Mouse (Mus musculus) lung, adult 2 months (tissue): ENCODE measurements around the gene Cd47. TPM values are rescaled to one million over a fixed set of nuclear protein-coding genes. Genes with fewer than 3 reads are reported as not detected.

Source experiments
- DNase-seq: peaks from one replicate; pipeline ENCODE4 v3.0.0; 2022
- H3K4me1 ChIP-seq: fragments of 200-500 bp; 2 replicates; pipeline ENCODE4 v1.6.1; 2011; ENCODE audit warnings: low read length; ENCODE audit not compliant: control insufficient read depth, insufficient read depth
- H3K4me3 ChIP-seq: fragments of 200-500 bp; replicated peaks from 2 replicates; pipeline ENCODE3; 2011; ENCODE audit warnings: low read depth, mild to moderate bottlenecking, control low read depth, low read length; ENCODE audit errors: extremely low read depth
- CTCF ChIP-seq: fragments of 200-500 bp; IDR thresholded peaks from 2 replicates; pipeline ENCODE4 v1.5.1; 2011; ENCODE audit warnings: mild to moderate bottlenecking, low read length, control low read depth; ENCODE audit not compliant: insufficient read depth
- POLR2A ChIP-seq: fragments of 200-500 bp; IDR thresholded peaks from 2 replicates; pipeline ENCODE4 v1.6.1; 2011; ENCODE audit warnings: low read depth, mild to moderate bottlenecking, control low read depth, low read length, borderline replicate concordance; ENCODE audit errors: extremely low read depth
- WGBS: fragments of 180-500 bp; shearing (Covaris S2); methylation state at CpG from one replicate; pipeline ENCODE4 v1.1.7; 2018; 5-methylcytosine and 5-hydroxymethylcytosine counted together
- polyA plus RNA-seq: library from polyadenylated mRNA; depleted of rRNA; stranded (reverse); fragments of >200 nt; gene quantifications from 2 replicates; pipeline ENCODE4 v1.2.3, GENCODE M21; 2012

The Cd47 gene
- polyA plus RNA-seq, 1 experiment, result 80.1 TPM

DNA sequence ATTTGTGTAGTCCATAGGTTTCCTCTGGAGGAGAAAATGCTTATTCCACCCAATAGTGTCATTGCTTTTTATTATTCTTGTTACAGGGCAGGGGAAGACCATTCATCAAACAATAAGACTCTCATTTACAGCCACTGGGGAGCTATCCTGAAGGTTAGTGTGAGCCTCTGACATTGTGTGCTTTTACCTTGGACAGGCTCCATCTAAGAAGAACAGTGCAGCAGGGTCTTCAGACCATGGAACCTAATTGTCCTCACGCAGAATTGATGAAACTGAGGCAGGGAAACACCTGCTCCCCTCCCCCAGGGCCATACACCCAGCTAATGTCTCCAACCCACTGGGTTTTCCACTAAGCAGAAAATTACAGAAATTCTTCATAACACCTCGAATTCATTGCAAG lies 2.7 kb downstream of the Cd47 start:
- 83% methylated on average over 2 of the region's 2 CpGs for WGBS

GRCm38 (mm10) chr16:49803932-49804461 lies 3.7 kb downstream of the Cd47 start:
- peak overlapping the region; percentile 73 for H3K4me3 ChIP-seq
- TF ChIP-seq CTCF, result no peak
- no peak for DNase-seq
- WGBS, result 18% methylated on average over 12 of the region's 12 CpGs
- H3K4me1 ChIP-seq, result peaks cover 24% of the 10 kb centered on the region

More for the DNA sequence above, 2.7 kb downstream of the Cd47 start:
- TF ChIP-seq CTCF, result no peak
- no peak for TF ChIP-seq POLR2A
- Histone ChIP-seq H3K4me3 (no peak overlapping the region), H3K4me1 (peaks cover 26% of the 10 kb centered on the region)
- DNase-seq, result no peak

DNA sequence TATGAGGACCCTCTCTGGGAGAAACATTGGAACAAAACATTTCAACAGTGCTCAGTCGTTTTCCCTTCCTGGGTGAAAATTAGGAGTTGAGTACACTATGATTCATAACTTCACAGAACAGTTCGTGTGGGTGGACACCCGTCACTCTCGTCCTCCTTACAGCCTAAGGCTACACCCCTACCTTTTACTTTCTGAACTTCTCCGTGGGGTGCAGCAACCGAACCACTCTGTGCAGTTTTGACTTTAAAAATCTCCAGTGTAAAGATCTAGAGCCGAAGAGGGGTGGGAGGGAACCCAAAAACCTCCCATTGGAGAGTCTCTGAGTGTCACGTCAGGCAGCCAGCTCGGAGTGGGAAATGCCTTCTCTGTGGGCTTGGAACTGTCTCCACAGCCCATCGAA lies 6.6 kb downstream of the Cd47 start:
- TF ChIP-seq POLR2A, result no peak
- no peak for TF ChIP-seq CTCF
- DNase-seq, result no peak
- WGBS, result 79% methylated on average over 10 of the region's 10 CpGs
- Histone ChIP-seq H3K4me3 (no peak overlapping the region), H3K4me1 (peaks cover 9% of the 10 kb centered on the region)

DNA sequence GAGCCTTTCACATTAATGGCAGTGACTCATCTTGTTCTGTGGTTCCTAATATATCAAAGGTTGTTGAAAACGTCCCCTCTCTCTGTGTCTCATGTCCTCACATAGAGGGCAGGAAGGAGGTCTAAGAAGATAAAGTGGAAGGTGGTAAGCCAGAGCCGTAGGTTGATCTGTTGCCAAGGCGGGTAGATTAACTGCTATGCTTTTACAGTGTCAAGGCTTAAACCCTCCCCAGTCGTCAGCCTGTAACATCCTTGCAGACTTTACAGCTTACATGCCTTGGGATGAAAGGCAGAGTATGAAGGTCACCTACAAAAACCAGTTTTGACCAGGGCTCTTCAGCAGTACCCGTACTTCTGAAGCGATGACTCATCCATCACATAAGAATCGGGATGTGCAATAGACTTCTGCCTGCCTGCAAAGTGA lies 7.1 kb downstream of the Cd47 start:
- no peak for DNase-seq
- no peak overlapping the region for H3K4me3 ChIP-seq
- H3K4me1 ChIP-seq, result peaks cover 9% of the 10 kb centered on the region

DNA sequence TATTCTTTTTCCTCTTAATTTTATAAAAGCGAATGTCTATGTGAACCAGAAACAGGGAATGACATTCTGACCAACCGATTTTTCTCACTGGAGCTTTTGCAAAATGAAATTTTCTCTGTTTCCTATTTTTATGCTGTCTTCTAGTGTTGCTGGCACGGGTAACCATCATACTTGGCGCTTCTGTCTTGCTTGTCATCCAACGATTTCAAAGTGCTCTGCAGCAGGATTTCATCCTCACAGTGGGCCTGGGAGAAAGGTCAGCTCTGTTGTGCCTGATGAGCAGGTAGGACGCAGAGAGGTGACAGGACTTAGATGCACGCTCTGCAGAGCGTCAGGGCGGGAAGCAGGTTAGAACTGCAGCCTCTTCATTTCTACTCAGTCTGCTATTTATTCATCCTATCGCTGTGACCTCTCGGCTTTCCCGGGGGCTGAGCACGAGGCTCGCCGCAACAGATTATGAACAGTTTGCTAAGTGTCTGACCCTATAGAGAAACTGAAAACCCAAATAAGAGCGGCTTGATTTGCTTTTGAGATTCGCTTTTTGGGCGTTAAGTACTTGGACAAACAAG lies 7.6 kb downstream of the Cd47 start:
- Histone ChIP-seq H3K4me1 (peaks cover 9% of the 10 kb centered on the region), H3K4me3 (no peak overlapping the region)
- DNase-seq, result no peak
- 65% methylated on average over 18 of the region's 18 CpGs for WGBS
- TF ChIP-seq POLR2A, result no peak

More for the DNA sequence above, 7.1 kb downstream of the Cd47 start:
- TF ChIP-seq CTCF (no peak), POLR2A (no peak)
- 52% methylated on average over 7 of the region's 7 CpGs for WGBS

DNA sequence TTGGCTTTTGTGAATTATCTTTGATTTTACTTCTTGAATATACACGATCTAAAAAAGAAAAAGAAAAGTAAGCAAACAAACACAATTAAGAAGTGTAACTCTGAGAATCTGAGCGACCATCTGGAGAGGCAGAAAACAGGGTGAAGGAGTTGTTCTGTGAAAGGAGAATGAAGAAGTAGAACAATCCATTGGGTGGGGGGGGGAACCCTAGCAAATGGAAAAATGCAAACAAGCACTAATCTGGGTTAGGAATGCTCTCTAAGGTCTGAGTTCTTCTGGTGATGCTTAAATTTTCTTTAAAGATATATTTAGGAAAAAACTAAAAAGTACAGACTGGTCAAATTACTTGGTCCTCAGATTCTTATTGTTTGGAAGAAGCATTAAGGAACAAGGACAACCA lies 11.6 kb downstream of the Cd47 start:
- WGBS, result 57% methylated on average over 2 of the region's 2 CpGs
- TF ChIP-seq POLR2A, result no peak
- no peak for TF ChIP-seq CTCF
- DNase-seq, result no peak
- H3K4me1 ChIP-seq, result peaks cover 2% of the 10 kb centered on the region; the same call in 1 of the 2 replicates
- H3K4me3 ChIP-seq, result no peak overlapping the region

DNA sequence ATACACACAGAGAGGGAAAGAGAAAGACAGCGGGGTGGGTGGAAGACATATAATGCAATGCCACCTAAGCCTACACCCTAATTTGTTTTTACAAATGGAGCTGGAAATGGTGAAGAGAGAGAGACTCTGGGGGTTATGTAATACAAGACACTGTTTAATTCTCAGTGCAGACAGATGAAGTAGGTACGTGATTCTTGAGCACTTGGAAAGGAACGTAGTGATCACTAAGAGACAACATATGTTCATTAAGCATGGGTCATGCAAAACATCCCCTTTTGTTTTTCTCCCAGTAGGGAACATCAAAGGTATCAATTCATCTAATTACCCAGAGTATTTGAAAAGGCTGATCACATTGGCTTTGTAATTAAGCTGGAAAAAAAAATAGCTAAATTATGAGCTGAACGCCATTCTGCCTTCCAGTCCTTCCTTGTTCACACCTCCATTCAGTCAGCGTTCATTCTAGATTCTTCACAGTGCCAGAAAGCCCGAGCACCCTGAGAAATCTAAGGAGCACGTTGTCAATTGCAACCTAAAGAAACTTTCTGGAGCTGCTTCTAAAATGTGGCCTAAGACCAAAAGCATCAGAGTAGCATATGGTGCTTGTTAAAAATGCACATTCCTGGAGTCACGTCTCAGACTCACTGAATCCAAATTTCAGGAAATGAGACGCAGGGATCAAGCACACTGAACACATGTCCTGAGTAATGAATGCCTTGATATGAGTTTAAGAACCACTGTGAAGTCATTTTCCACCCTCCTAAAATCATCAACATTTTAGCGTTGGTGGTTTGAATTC lies 12.7 kb downstream of the Cd47 start:
- WGBS, result 78% methylated on average over 10 of the region's 10 CpGs
- H3K4me3 ChIP-seq, result no peak overlapping the region
- no peak for DNase-seq
- TF ChIP-seq POLR2A (no peak), CTCF (no peak)
- H3K4me1 ChIP-seq, result no peaks in the 10 kb centered on the region

DNA sequence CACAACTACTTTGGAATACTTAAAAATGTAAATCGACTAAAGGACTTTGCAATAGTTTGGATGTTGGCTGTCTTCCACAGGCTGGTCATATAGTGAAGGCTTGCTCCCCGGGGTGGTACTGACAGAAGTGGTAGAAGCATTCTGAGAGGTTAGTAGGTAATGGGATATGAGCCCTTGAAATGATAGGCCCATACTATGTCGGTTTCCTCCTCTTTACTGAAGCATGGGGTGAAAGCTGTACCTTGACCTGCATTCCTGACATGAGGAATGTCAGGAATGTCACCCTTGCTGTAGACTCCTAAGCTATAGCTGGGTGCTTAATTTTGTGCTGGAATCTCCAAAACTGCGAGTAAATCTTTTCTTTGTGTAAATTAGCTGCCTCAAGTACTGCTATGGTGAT lies 14.1 kb downstream of the Cd47 start:
- Histone ChIP-seq H3K4me3 (no peak overlapping the region), H3K4me1 (no peaks in the 10 kb centered on the region)
- 63% methylated on average over 4 of the region's 4 CpGs for WGBS
- TF ChIP-seq CTCF (no peak), POLR2A (no peak)
- no peak for DNase-seq

GRCm38 (mm10) chr16:49816889-49817288 lies 16.6 kb downstream of the Cd47 start:
- TF ChIP-seq CTCF (no peak), POLR2A (no peak)
- 89% methylated on average over 3 of the region's 3 CpGs for WGBS
- DNase-seq, result no peak
- H3K4me1 ChIP-seq, result no peaks in the 10 kb centered on the region
- H3K4me3 ChIP-seq, result no peak overlapping the region

- Histone ChIP-seq H3K4me1 (no peaks in the 10 kb centered on the region), H3K4me3 (no peak overlapping the region)
- DNase-seq, result no peak
- 46% methylated on average over 5 of the region's 5 CpGs for WGBS
- TF ChIP-seq CTCF, result no peak
- no peak for TF ChIP-seq POLR2A
Measured at GRCm38 (mm10) chr16:49818146-49818545, 17.8 kb downstream of the Cd47 start.
